Mouse (Mus musculus) myocyte (in vitro differentiated cells): ENCODE measurements around the gene Asb12.

Experiments
- MAX ChIP-seq: IDR thresholded peaks from one replicate; pipeline ENCODE4 v1.6.1; 2011; ENCODE audit warnings: low read depth, mild to moderate bottlenecking, control low read depth
- MYOG ChIP-seq, 3 experiments: IDR thresholded peaks; one replicate each; pipeline ENCODE4 v1.6.1; 2011; ENCODE audit warnings: control low read depth in 2 of 3, low read depth in 2 of 3, mild to moderate bottlenecking in 2 of 3; ENCODE audit not compliant: insufficient read length in 2 of 3, control insufficient read depth in 1 of 3, insufficient read depth in 1 of 3
- POLR2A ChIP-seq: IDR thresholded peaks from one replicate; pipeline ENCODE4 v1.6.1; 2011; ENCODE audit warnings: low read depth, mild to moderate bottlenecking, control low read depth, moderate library complexity; ENCODE audit not compliant: insufficient read length
- POLR2AphosphoS2 ChIP-seq: IDR thresholded peaks from one replicate; pipeline ENCODE4 v1.6.1; 2011; ENCODE audit warnings: low read depth, control low read depth; ENCODE audit not compliant: insufficient read length
- TCF12 ChIP-seq: IDR thresholded peaks from one replicate; pipeline ENCODE4 v1.6.1; 2011; ENCODE audit warnings: mild to moderate bottlenecking, control low read depth; ENCODE audit not compliant: poor library complexity, insufficient read depth, severe bottlenecking
- USF1 ChIP-seq: IDR thresholded peaks from one replicate; pipeline ENCODE4 v1.6.1; 2011; ENCODE audit warnings: low read depth, mild to moderate bottlenecking, control low read depth, moderate library complexity

DNA sequence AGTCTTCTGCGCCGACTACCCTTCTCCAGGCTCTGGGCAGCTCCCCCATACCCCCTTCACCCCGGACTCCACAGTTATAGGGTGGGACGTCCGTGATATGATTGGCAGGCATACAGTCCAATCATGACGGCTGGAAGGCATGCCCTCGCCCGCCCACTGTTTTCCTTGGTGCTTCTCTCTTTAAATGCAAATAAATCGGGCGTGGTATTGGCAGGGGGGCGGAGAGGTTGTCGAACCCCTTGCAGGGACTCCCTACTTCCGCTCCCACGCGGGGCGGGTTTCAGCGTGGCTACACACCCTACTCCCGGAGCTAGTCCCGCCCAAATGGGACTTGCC lies 113.0 kb downstream of the Asb12 start, which contains the start of gene Amer1:
- TF ChIP-seq POLR2A (no peak), POLR2AphosphoS2 (no peak), USF1 (no peak), TCF12 (no peak), MYOG (IDR thresholded peaks at IDR 0.05; ENCODE audit: control insufficient read depth in 1 of 3, insufficient read depth in 1 of 3, insufficient read length in 2 of 3, low read depth in 2 of 3) (no peak), MAX (no peak)
